Mouse (Mus musculus): Measurements from ENCODE around the gene Arf1. TPM values are rescaled to one million over a fixed set of nuclear protein-coding genes. Genes with fewer than 3 reads are reported as not detected.

Arf1 gene
- polyA plus RNA-seq, 1 experiment, result 885 TPM

DNA sequence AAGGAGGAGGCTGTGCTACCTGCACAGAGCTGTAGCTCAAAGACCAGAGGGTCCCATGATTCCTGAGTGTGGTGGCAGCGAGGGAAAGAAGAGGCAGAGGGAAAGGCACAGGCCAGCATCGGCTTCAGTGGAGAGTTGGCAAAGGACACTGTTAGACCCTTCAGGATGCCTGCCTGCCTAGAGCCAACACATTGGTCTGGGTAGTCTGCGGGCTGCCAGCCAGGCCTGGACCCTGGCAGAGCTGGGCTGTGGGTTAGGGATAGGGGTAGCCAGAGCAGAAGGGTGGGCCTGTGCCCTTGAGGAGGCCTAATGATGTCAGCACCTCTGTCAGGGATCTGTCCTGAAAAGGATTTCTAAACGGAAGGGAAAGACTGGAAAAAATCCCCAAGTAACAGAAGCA, 11.7 kb upstream of the Arf1 start:
- H3K27ac ChIP-seq (ENCODE audit: insufficient read depth, low read depth, low read length), result no peak overlapping the region
- TF ChIP-seq CTCF (IDR thresholded peaks at IDR 0.05; ENCODE audit: extremely low read depth, insufficient read length, insufficient replicate concordance, low read depth, low read length) (no peak), POLR2A (IDR thresholded peaks at IDR 0.05; ENCODE audit: low read depth, low read length) (no peak)
- 82% methylated on average over 4 of the region's 4 CpGs for WGBS

DNA sequence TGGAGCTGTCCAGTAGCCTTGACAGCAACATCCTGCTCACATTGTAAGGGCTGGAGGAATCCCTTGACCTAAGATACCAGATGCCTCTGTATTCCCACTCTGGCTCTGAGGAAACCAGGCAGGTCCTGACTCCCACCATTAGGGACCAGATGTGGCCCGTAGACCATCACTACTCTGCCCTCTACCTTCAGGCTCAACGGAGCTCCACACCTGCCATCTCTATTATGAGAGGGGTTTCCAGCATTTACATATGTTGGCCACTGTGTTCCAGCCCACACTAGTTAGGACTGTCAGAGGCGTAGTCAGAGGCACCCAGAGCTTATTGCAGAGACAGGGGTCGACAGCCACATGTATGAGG, 11.3 kb upstream of the Arf1 start:
- Histone ChIP-seq H3K27me3 (ENCODE audit: control insufficient read depth, insufficient read depth, low read length) (peaks cover 4% of the 10 kb centered on the region), H3K4me1 (ENCODE audit: control insufficient read depth, insufficient read depth, insufficient read length, low read length) (no peaks in the 10 kb centered on the region), H3K36me3 (ENCODE audit: control insufficient read depth, insufficient read depth, low read length) (no peaks in the 10 kb centered on the region), H3K4me3 (ENCODE audit: low read depth, low read length) (no peak overlapping the region), H3K27ac (ENCODE audit: insufficient read depth, low read depth, low read length) (no peak overlapping the region)
- 61% methylated on average over 4 of the region's 4 CpGs for WGBS
- TF ChIP-seq CTCF (IDR thresholded peaks at IDR 0.05; ENCODE audit: extremely low read depth, insufficient read length, insufficient replicate concordance, low read depth, low read length) (no peak), POLR2A (IDR thresholded peaks at IDR 0.05; ENCODE audit: low read depth, low read length) (no peak)

More for the DNA sequence above, 11.7 kb upstream of the Arf1 start:
- Histone ChIP-seq H3K4me3 (ENCODE audit: low read depth, low read length) (no peak overlapping the region), H3K36me3 (ENCODE audit: control insufficient read depth, insufficient read depth, low read length) (no peaks in the 10 kb centered on the region), H3K27me3 (ENCODE audit: control insufficient read depth, insufficient read depth, low read length) (peaks cover 4% of the 10 kb centered on the region), H3K4me1 (ENCODE audit: control insufficient read depth, insufficient read depth, insufficient read length, low read length) (no peaks in the 10 kb centered on the region)

- H3K36me3 ChIP-seq (ENCODE audit: control insufficient read depth, insufficient read depth, low read length), result no peaks in the 10 kb centered on the region
- peak; percentile 50; the same call in 1 of the 2 replicates for TF ChIP-seq CTCF (IDR thresholded peaks at IDR 0.05; ENCODE audit: extremely low read depth, insufficient read length, insufficient replicate concordance, low read depth, low read length)
- TF ChIP-seq POLR2A (IDR thresholded peaks at IDR 0.05; ENCODE audit: low read depth, low read length), result no peak
- H3K27ac ChIP-seq (ENCODE audit: insufficient read depth, low read depth, low read length), result no peak overlapping the region
- WGBS, result 6% methylated on average over 14 of the region's 15 CpGs
- peaks cover 4% of the 10 kb centered on the region for H3K27me3 ChIP-seq (ENCODE audit: control insufficient read depth, insufficient read depth, low read length)
- no peaks in the 10 kb centered on the region for H3K4me1 ChIP-seq (ENCODE audit: control insufficient read depth, insufficient read depth, insufficient read length, low read length)
- no peak overlapping the region for H3K4me3 ChIP-seq (ENCODE audit: low read depth, low read length)
Measured at GRCm38 (mm10) chr11:59238525-59239427, 10.7 kb upstream of the Arf1 start.

DNA sequence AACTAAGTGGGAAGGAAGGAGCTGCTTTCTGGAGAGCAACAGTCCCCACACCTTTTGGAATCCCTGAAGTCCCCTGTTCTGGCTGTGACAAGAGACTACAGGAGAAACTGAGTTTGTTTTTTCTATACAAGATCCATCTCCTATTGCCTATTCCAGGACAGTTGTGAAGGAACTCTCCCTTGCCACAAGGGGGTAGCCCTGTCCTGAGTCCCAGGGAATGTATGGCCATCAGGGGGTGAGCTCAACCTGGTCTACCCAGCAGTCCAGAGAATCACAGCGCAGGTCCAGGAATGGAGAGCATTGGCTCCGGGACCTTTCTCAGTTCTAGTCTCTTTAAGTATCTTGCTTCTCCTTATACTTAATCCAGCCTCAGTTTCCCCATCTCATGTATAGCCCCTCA, 4.7 kb upstream of the Arf1 start:
- H3K36me3 ChIP-seq (ENCODE audit: control insufficient read depth, insufficient read depth, low read length), result no peaks in the 10 kb centered on the region
- TF ChIP-seq POLR2A (IDR thresholded peaks at IDR 0.05; ENCODE audit: low read depth, low read length) (no peak), CTCF (IDR thresholded peaks at IDR 0.05; ENCODE audit: extremely low read depth, insufficient read length, insufficient replicate concordance, low read depth, low read length) (no peak)

GRCm38 (mm10) chr11:59230144-59230760, 2.2 kb upstream of the Arf1 start:
- peak; percentile 87; the same call in 1 of the 2 replicates for TF ChIP-seq CTCF (IDR thresholded peaks at IDR 0.05; ENCODE audit: extremely low read depth, insufficient read length, insufficient replicate concordance, low read depth, low read length)
- no peak for TF ChIP-seq POLR2A (IDR thresholded peaks at IDR 0.05; ENCODE audit: low read depth, low read length)
- Histone ChIP-seq H3K27ac (ENCODE audit: insufficient read depth, low read depth, low read length) (no peak overlapping the region), H3K4me1 (ENCODE audit: control insufficient read depth, insufficient read depth, insufficient read length, low read length) (peaks cover 11% of the 10 kb centered on the region), H3K36me3 (ENCODE audit: control insufficient read depth, insufficient read depth, low read length) (peaks cover 2% of the 10 kb centered on the region; the same call in 1 of the 2 replicates), H3K4me3 (ENCODE audit: low read depth, low read length) (no peak overlapping the region), H3K27me3 (ENCODE audit: control insufficient read depth, insufficient read depth, low read length) (no peaks in the 10 kb centered on the region)
- 8% methylated on average over 7 of the region's 7 CpGs for WGBS

More for the DNA sequence above, 4.7 kb upstream of the Arf1 start:
- Histone ChIP-seq H3K27me3 (ENCODE audit: control insufficient read depth, insufficient read depth, low read length) (no peaks in the 10 kb centered on the region; the same call in 1 of the 2 replicates), H3K27ac (ENCODE audit: insufficient read depth, low read depth, low read length) (no peak overlapping the region), H3K4me1 (ENCODE audit: control insufficient read depth, insufficient read depth, insufficient read length, low read length) (peaks cover 10% of the 10 kb centered on the region), H3K4me3 (ENCODE audit: low read depth, low read length) (no peak overlapping the region)
- WGBS, result 84% methylated on average over 2 of the region's 2 CpGs

DNA sequence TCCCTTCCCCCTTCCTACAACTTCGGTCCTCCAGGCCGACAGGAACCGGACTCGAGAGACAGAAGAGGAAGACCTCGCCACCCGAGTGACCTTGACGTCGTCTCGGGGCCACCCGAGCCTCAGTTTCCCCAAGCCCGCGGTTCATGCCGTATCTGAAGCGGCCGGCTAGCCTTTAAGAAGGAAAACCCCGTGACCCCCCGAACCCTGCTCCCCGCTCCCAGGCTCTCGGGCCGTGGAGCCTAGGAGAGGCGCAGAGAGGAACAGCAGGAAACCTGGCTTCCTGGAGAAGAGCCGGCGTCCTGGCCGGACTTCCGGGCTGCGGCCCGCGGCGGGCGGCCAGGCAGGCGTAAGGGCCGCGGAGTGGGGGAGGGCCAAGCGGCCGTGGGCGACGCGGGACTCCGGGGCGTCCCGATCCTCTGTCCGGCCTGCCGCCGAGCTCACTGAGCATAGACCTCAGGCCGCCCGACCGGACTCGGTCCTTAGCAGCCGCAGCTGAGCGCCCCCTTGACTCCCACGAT, 407 bp downstream of the Arf1 start:
- peak overlapping the region; percentile 98 for H3K27ac ChIP-seq (ENCODE audit: insufficient read depth, low read depth, low read length)
- WGBS, result under 1% methylated on average over 51 of the region's 51 CpGs
- peaks cover 28% of the 10 kb centered on the region for H3K4me1 ChIP-seq (ENCODE audit: control insufficient read depth, insufficient read depth, insufficient read length, low read length)
- no peaks in the 10 kb centered on the region for H3K27me3 ChIP-seq (ENCODE audit: control insufficient read depth, insufficient read depth, low read length)
- H3K36me3 ChIP-seq (ENCODE audit: control insufficient read depth, insufficient read depth, low read length), result peaks cover 9% of the 10 kb centered on the region
- H3K4me3 ChIP-seq (ENCODE audit: low read depth, low read length), result peak overlapping the region; percentile 88
- no peak for TF ChIP-seq POLR2A (IDR thresholded peaks at IDR 0.05; ENCODE audit: low read depth, low read length)
- TF ChIP-seq CTCF (IDR thresholded peaks at IDR 0.05; ENCODE audit: extremely low read depth, insufficient read length, insufficient replicate concordance, low read depth, low read length), result no peak

Data from small intestine, adult 2 months (tissue).